Mouse (Mus musculus) c-Kit-positive CD71-negative TER-119-negative erythroid progenitor cells, embryonic 14.5 days (primary cell): Measurements from ENCODE around the gene Gm11985.
A peak's percentile ranks its signal among the peaks of the same experiment; 100 is the strongest.
"Not testable (repeated sequence)": the region's sequence is repeated elsewhere in the genome, so short reads cannot be mapped to it uniquely, and the experiment has no call there.

Experiments used
- DNase-seq: peaks from one replicate; pipeline ENCODE4 v3.0.0-alpha.2; 2013; ENCODE audit warnings: low read depth

Gm11985 gene

DNA sequence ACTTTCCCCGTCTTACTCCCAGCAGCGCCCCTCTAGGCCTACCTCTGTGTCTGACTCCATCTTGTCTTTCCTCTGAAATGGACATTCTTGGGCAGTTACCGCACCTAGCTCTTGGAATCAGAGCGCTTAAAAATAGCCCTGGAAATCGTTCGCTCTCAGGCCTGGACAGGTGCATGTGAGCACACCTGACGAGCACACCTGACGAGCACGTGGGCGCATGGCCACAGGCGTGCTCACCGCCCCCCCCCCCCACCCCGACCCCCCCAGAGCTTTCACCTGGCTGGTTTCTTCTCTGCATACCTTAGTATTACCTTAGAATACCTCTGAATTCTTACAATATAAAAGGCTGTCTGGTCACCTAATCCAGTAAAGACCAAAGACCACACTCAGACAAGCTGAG, at the start of gene Gm11985:
Gm11985 (minus strand) TSS at position 101 of the 400 bp plus-strand sequence.
- no peak for DNase-seq

DNA sequence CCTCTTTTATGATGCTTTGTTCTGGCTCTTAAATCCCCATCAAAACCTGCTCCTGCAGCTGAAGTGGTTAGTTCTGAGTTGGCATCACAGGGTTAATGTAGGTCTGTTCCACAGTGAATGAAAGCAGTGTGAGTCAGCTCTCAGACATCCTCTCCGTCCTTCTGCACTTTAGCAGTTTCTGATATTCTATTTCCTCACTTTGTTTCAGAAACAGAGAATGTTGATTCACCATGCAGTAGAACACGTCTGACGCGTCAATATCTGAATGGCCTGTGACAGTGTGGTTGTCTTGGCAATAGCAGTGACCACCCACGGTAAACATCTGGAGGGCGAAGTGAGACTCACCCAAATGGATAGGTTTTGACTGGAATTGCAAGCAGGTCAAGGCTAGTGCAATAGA, 49.3 kb upstream of the Gm11985 start:
- no peak for DNase-seq

DNA sequence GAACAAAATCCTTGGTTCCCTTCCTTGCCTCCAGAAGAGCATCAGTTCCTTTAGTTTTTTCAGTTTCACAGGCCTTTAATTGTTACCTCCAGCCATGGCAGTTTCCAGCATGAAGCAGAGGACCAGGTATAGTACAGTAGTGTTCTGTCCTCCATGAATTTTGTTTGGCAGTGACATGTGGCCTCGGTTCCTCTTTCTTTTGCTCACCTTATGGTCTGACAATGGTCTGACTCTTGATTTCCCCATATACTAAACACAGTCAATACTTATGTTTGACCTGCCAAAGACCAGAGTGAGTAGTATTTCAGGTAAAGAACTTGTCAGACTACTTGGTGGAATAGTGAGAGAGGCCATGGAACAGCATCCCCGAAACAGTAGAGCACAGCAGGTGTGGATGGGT, 48.4 kb upstream of the Gm11985 start:
- DNase-seq: no peak

DNA sequence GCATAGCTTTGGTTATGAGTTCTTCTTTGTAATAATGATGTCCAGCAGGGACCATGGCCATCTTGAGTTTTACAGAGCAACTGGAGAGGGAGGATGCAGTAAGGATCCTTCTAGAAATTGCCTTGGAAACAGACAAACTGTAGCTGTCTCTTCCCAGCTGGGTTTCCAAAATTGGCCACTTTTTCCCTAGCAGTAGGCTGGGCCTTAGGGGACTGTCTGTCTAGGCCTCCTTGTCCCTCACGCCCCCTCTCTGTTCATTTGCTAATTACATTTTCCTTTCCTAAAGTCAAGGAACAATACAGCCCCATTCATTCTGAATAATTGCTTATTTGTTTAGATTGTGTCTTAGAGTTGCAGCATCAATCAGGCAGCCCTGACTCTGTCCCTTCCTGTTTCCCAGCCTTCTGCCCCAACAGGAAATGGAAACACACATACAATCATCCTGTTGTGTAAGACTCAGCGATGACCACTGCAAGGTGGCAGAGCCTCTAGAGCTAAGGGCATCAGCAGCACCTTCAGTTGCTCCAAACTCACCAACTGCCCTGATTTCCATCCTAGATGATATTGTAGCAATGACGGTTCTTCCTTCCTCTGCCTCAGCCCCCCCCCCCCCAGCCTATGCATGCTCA, 46.7 kb upstream of the Gm11985 start:
- no peak for DNase-seq

DNA sequence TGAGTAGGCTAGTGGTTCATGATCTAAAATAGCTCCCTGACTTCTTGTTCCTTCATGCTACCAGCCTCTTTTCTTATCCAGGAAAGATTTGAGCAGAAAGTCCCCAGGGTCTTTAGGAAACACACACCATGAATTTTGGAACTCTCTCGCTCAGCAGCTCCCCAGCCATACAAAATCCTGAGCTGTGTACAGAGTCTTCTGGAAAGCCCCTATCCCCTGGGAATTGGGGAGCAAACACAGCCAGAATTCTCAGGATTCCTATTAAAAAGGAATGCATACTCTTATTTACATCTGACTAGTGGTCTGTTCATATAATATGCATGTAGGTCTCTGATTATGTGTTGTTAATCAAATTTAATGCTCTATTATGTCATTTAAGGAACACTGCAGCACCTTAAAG, 46.1 kb upstream of the Gm11985 start:
- DNase-seq: no peak

DNA sequence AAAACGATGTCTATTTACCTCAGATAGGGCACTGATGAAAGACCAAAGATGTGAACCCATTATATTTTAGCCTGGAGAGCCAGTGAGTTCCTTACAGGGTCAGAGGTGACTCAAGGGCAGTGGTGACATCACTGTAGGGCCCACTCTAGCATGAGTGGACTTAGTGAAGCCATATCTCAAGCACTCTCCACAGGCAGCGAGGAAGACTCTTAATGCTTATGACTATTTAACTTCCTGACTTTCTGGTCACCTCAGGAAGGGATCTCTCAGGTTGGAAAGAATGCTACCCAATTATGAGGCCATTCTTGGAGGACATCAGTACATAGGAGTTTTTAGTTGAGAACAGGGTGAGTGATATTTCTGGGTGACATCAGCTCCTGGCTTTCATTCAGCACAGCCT, 45.0 kb upstream of the Gm11985 start:
- DNase-seq: no peak

DNA sequence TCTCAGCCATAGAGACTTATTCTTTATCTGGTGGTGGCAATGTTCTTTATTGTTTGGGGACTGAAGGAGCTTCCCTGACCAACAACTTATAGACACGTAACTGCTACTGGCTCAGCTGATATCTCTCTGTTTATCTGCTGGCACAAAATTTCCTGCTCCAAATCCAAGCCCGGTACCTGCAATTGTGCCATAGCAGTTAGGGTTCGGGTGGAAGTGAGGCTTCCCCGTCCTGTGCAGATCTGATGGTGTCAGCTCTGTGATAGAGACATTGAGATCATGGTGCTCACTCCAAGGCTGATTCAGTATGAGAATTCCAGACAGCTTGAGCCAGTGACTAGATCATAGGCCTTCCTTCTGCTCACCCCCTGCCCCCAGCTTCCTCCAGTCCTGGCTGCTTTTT, 43.6 kb upstream of the Gm11985 start:
- no peak for DNase-seq

DNA sequence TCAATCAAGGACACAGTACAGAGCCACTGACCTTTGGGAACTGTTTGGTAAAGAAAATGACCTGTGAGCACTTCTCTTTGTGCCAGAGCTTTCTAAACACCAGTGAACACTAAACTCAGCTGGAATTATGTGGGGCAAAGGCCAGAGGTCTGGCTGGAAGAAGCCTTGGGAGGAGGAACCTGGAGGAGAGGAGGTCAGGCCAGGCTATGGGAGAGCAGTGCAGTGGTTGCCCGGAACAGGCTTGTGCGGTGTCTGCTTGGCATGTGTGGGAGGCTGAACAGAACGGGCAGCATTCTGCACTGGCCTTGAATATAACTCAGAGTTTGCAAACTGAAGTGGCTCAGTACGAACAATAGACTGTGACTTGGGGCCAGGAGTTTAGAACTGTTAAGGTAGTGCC, 41.6 kb upstream of the Gm11985 start:
- DNase-seq: no peak

DNA sequence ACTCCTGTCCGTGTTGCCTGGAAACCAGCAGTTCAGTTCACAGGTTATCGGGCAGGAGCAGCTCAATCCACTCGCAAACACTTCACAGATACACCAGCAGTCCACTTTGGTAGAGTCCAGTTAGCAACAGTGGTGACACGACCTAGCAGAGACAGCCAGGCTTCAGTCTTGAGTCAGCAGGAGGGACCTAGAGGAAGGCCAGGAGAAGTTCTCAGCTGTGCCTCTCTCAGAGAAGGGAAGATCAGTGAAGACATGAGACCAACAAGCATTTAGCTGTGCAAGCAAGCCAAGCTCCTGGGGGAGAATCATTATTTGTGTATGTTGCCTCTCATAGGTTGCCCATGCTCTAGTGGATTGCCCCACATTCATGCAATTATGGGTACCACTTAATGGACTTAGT, 39.7 kb upstream of the Gm11985 start:
- no peak for DNase-seq

DNA sequence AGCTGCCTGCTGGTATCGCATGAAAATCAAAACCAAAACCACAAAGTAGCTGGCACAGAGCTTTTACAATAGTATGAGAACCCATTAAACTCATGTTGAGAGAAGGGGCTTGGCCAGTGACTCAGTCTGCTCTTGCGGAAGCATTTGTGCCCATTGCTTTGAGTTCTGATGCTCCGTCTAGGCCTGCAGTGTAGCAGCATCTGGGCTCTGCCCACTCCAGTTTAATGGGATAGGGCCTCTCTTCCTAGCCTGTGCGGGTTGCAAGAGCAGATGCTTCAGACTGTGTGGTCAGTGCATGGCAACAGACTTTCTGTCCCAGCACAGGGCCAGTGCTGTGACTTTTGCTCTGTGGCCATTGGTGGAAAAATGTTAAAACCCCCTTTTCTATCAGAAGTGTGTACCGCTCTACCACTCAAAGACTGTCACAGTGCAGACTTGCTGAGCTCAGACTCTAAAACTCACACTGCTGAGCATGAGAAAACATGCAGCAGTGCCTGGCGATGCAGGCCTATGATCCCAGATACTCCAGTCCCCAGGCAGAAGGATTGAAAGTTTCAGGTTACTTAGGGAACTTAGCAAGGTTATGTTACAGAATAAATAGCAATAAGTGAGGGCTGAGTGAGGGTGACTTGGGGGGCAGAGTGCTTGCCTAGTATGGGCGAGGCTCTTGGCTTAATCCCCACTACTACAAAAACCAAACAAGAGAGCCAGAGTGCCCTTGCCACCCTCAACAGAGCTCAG, 38.6 kb upstream of the Gm11985 start:
- no peak for DNase-seq

DNA sequence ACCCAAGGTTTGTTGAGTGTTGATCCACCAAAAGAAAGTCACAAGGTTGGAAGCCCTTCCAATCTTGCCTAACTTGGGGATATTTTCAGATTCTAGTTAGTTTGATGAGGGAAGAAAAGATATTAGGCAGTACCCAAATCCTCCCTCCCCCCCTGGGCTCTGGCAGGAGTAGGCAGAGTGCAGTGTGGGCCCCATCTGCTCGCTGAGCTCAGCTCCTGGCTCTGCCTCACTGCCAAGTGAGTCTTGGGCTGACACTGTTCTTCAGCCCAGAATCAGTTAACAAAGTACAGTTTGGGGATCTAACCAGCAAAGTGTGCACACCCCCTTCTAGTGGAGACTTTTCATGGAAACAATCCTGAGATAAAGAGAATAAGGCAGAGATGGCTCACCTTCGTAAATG, 37.8 kb upstream of the Gm11985 start:
- no peak for DNase-seq

DNA sequence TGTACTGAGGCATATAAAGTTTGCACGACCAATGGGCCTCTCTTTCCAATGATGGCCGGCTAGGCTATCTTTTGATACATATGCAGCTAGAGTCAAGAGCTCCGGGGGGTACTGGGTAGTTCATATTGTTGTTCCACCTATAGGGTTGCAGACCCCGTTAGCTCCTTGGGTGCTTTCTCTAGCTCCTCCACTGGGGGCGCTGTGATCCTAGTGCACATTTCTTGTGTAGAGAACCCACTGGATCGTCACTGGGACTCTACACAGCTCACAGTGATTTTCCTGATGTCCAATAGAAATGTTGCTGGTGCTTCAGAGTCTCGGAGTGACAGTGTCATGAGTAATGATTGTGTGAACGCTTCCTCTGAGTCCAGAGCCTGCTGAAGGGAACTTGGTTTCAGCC, 33.5 kb upstream of the Gm11985 start:
- not testable (repeated sequence) for DNase-seq

DNA sequence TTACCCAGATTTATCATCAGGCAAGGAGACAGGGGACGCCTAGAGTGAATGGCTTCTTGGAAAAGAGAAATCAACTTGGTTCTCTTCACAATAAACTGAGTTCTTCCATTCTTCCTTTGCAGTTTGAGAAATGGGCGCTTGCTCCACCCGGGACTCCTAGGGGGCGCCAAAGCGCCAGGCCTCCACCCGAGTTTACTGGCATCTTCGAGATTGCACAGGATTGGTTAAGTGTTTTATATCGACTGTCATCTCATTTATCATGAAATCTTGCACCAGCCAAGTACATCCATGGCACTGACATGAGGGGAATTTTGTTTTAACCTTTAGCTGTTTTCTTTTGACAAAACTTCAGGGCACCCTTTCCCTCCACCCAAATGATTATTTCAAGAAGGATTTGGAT, 27.3 kb upstream of the Gm11985 start:
- DNase-seq: no peak

DNA sequence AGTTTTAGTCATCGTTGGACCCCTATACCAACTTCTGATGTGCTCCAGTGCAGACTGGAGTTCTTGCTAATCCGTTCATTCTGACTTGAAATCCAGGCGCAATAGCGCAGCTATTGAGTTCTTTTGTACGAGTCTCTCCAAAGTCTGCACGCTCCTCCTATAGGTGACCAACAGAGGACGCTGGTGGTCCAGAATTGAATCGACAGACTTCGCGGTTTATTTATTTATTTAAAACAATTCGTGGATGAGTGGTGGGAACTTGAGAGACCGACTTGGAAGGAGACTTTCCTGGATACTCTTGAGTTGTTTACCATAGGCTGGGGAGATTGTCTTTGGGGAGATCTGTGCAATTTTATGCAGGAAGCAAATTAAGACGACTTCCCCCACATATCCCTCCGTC, 26.4 kb upstream of the Gm11985 start:
- DNase-seq: no peak

DNA sequence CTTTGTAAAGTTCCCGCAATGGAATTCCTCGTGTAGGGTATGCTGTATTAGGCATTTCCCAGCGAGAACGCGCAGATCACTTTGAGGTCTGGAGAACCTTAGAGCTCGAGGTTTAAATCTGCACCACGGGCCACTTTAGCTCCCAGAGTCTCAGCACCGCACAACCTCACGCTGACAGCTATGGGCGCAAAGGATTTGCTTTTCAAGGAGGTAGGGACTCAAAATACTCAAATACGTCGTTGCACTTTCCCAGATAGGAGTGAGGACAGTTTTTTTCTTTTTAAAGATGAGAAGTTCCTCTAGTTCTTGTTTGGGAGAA, 25.9 kb upstream of the Gm11985 start:
- no peak for DNase-seq

DNA sequence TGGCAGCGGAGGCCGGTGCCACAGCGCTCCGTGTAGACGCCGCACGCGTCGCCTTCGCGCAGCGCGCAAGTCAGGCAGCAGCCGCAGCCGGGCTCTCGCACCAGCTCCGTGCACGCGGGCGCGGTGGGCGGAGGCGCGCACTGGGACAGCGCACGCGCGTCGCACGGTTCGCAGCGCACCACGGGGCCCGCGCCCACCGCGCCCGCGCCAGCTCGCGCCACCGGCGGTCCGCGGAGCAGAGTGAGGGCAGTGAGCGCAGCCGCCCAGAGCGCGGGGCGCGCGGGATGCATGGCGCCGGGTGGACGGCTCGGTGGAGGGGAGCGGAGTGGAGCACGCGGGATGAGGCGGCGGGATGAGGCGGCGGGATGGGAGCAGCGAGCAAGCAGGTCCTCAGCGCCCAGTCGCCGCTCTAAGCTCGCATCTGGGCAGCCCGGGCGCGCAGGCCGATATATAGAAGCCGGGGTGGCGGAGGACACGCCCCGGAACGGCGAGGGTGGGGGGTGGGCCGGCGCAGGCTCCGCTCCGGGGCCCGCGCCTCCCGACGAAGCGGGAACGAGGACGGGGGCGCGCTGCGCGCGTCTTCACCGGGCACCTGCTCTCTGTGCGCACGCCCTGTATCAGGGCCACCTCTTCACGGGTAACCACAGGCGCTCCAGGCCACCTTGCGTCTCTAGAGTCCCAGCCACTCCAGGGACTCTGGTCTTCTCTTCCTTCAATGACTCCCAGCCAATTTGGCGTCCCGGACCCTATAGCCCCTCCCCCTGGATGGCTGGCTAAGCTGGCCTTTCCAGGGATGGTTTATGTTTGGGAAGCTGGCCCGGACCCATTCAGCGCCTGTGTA, 25.4 kb upstream of the Gm11985 start, which contains the start of gene Igfbp3:
Igfbp3 (minus strand) TSS at position 423 of the 841 bp plus-strand sequence.
- no peak for DNase-seq

DNA sequence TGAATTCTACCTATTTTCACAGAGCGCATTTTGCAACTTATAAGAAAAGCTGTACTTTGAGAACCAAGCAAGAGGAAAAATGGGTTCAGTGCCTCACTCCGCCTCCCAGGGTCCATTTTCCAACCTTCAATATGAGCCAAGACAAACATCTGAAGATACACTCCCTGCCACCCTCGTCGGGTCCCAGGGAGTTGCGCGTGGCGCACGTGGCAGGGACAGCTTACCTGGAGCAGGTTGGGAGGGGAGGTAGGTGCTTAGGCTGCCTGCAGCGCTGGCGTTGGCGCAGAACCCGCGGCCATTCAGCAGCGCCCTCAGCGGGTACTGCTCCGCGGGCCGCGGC, 24.8 kb upstream of the Gm11985 start:
- no peak for DNase-seq

DNA sequence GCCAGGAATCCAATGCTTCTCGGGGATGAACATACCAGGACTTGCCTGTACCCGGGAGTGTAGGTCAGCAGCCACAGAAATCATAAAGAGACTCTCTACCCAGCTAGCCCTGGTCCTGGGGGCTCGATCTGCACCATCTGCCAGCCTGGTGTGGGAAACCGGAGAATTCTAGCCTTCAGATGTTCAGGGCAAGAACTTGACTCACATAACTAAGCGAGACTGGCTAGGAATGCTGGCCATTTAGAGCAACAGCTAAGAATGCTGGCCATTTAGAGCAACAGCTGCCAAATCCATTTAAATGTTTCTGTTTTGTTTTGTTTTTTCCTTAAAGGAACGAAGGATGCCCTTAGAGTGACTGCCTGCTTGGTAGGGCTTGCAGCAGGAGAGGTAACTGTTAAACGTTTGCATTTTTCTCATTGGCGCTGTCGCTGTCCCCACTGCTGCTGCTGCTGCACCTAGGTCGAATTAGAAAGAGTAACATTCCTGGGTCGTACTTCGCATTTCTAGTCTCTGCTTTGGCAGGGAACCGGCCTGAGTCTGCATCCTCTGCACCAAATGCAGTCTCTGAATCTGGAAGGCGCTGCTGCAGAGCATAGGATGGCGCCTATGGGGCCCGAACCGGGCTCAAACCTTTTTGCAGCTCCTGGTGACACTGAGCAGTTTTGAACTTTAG, 23.9 kb upstream of the Gm11985 start:
- no peak for DNase-seq

DNA sequence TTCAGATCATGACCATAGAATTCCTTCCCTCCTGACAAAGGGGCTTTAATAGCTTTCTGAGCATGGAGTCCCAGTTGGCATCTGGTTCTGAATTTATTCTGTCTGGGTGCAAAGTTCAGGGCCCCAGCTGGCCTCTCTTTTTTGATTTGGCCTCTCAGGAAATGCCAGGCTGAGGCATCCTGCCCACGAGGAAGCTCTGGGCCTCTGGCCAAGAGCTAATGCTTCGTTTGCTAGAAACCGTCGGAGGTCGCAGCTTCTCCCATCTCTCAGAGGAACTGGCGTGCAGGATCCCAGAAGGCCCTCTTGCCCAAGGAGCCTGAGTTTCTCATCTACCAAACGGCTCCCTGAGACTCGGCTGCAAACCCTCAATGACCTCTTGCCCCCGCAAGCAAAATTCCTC, 22.8 kb upstream of the Gm11985 start:
- DNase-seq: no peak

DNA sequence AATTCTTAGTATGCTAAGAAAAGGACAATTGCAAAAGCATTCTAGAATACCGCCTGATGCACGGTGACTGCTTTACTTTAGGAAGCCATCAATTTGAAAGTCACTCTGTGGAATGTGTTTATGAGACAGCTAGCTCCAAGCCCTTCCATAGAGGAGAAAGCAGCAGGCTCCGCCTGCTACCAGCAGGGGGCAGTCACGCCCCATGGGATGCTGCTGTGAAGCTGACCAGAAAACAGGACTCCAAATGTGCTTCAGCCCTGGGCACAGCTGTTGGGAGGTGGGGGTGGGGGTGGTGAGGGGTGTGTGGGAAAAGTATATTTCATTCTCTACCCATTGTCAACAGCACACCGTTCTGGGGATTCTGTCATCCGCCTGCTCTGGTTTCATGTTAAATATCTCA, 22.0 kb upstream of the Gm11985 start:
- peak; percentile 28 for DNase-seq

DNA sequence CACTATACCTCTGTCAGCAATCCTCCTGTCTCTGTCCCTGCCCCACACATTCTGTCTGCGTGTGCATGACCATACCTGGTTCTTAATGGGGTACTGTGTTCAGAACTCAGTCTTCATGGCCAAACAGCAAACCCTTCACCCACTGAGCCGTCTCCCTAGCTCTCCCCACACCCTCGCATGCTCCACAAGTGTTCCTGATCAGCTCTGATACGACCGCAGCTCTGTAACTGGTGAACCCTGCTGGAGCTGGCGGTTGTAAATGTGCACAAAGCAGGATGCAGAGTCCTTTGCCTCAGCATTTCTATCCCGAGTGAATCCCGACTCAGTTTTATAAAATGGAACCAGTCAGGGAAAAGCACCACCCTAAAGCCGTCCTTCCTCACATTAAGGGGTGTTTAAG, 15.5 kb upstream of the Gm11985 start:
- DNase-seq: no peak

DNA sequence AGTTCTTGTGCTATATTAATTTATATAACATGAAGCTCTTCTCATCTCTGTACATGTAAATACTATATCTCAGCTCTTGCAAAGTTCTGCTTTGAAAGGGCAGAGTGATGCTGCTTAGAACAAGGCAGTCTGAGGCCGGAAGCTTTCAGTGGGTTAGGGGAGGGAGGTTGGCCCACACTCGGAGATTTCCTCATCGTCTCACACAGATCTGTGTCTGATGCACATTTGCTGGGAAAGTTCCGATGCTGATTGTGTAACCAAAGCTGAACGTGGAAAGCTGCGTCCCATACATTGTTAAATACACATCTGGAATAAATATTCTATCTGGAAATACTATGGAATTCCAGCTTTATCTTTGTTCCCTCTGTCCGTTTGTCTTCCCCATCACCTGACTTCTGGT, 13.8 kb upstream of the Gm11985 start:
- DNase-seq: no peak

DNA sequence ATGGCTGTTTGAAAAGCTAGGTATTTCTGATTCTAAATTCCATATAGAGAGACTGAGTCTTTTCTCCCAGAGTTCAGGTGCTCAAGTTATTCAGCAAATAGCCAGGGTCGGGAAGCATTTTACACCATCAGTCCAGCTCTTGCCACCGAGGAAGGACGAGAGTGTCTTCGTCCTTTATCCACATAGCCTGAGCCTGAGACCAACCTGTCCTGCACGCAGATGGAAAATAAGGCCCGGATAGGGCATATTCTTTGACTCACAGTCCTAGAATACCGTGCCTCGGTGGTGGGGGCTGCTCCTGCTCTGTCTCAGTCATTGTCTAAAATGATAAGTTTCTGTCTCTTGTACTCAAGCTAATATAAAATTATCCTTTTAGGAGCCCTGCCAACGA, 12.0 kb upstream of the Gm11985 start:
- no peak for DNase-seq
